Comparison of ENCODE assay signal across 1 mouse cellular context in the genomic region with DNA sequence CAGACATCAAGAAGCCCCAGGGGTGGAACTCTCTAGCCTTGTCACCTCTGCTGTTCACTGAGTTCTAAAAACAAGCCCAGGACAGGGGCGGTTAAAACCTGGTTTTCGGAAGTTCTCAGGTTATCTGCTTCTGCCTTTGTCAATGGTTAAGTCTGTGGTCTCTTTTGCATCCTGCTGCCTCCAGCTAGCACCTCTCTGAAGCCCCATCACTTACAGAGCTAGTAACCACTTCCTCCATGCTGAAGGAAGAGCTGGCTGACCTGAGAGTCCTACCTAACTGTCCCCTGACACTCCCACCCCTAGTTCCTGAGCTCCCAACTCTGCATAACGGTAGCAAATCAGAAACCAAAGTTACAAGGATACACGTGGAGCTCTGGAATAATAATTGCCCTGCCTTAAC.
TF ChIP-seq lines count a peak whose summit lies in the region.

No protein-coding gene starts in this region.

TF ChIP-seq in MEL, 35 proteins besides CTCF, POLR2A, EP300 and RAD21 (continued from another document):
- TF ChIP-seq NELFE (IDR thresholded peaks at IDR 0.05; ENCODE audit: low read depth, low read length) (0 out of 2 replicates have a peak, but pooled peaks have one; percentile 26), ZMIZ1 (IDR thresholded peaks at IDR 0.05; ENCODE audit: low read depth, low read length) (0 out of 2 replicates have a peak, but pooled peaks have one; percentile 34), TBP (IDR thresholded peaks at IDR 0.05; ENCODE audit: low read depth, low read length) (no peak), RCOR1 (IDR thresholded peaks at IDR 0.05; ENCODE audit: low read depth, low read length) (peak; percentile 44; the same call in 1 of the 2 replicates), MXI1 (IDR thresholded peaks at IDR 0.05; ENCODE audit: low read depth, low read length) (peak; percentile 82), USF2 (IDR thresholded peaks at IDR 0.05; ENCODE audit: borderline replicate concordance in 1 of 2, insufficient read depth in 1 of 2, low read depth in 1 of 2, low read length in 2 of 2) (no peak), MYC (IDR thresholded peaks at IDR 0.05; ENCODE audit: low read depth, low read length) (peak; percentile 45; the same call in 1 of the 2 replicates), SIN3A (IDR thresholded peaks at IDR 0.05; ENCODE audit: low read length) (peak; percentile 72), TAL1 (IDR thresholded peaks at IDR 0.05; ENCODE audit: low read length) (peak; percentile 51), MAZ (IDR thresholded peaks at IDR 0.05; ENCODE audit: low read depth, low read length) (peak; percentile 20; the same call in 1 of the 2 replicates)
